Mouse (Mus musculus) cerebellum, adult 2 months (tissue): ENCODE data around the gene Scml4.

Source experiments
- CTCF ChIP-seq: fragments of 200-500 bp; IDR thresholded peaks from 2 replicates; pipeline ENCODE4 v1.5.1; 2011; ENCODE audit warnings: low read depth, mild to moderate bottlenecking, control low read depth, low read length, moderate library complexity, borderline replicate concordance; ENCODE audit not compliant: insufficient read depth
- POLR2A ChIP-seq: fragments of 200-500 bp; IDR thresholded peaks from 2 replicates; pipeline ENCODE4 v1.6.1; 2011; ENCODE audit warnings: low read length, control low read depth, borderline replicate concordance; ENCODE audit not compliant: insufficient read depth

DNA sequence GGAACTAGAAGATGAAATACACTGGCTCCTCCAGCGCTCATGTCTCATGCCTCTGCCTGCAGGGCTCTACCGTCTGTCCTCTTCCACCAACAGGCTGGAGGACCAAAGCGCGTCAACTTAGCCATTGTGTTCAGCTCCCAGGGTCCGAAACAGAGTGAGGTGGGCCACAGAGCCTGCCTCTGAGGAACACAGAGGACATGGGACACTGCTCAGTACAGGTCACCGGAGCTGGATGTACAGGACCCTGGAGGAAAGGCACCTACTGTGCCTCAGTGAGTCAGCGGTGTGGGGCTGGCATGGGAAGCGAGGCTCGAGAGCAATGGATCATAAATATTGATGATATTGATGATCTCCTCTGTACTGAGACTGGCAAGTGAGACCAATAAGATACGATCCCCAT, 139.2 kb downstream of the Scml4 start:
- TF ChIP-seq CTCF: no peak
- no peak for TF ChIP-seq POLR2A
